Mouse (Mus musculus) cerebellum, adult 11-12 months (tissue): ENCODE results near the gene Fsd1l.

Experiments used
- DNase-seq: peaks from one replicate; pipeline ENCODE4 v3.0.0; 2022

Gene Fsd1l

GRCm38 (mm10) chr4:53631316-53632010 is at the start of gene Fsd1l:
Fsd1l (plus strand) TSS chr4:53631471.
- DNase-seq: peak; percentile 84

- DNase-seq: no peak
Observed at GRCm38 (mm10) chr4:53587676-53588075, 43.6 kb upstream of the Fsd1l start.

- no peak for DNase-seq
Observed at GRCm38 (mm10) chr4:53588936-53589335, 42.3 kb upstream of the Fsd1l start.

GRCm38 (mm10) chr4:53589466-53589865 is 41.8 kb upstream of the Fsd1l start:
- DNase-seq: no peak

GRCm38 (mm10) chr4:53590163-53590562 is 41.1 kb upstream of the Fsd1l start:
- DNase-seq: no peak

GRCm38 (mm10) chr4:53590691-53591447 is 40.4 kb upstream of the Fsd1l start:
- no peak for DNase-seq

- no peak for DNase-seq
Observed at GRCm38 (mm10) chr4:53591536-53591935, 39.7 kb upstream of the Fsd1l start.

- no peak for DNase-seq
Observed at GRCm38 (mm10) chr4:53591941-53592340, 39.3 kb upstream of the Fsd1l start.

GRCm38 (mm10) chr4:53592386-53592785 is 38.9 kb upstream of the Fsd1l start:
- no peak for DNase-seq

- DNase-seq: peak; percentile 58
Observed at GRCm38 (mm10) chr4:53594204-53594603, 37.1 kb upstream of the Fsd1l start.

- no peak for DNase-seq
Observed at GRCm38 (mm10) chr4:53595246-53596062, 35.8 kb upstream of the Fsd1l start.

GRCm38 (mm10) chr4:53596063-53596895 is 35.0 kb upstream of the Fsd1l start:
- DNase-seq: no peak

- DNase-seq: no peak
Observed at GRCm38 (mm10) chr4:53600462-53600861, 30.8 kb upstream of the Fsd1l start.

- DNase-seq: no peak
Observed at GRCm38 (mm10) chr4:53614576-53615225, 16.6 kb upstream of the Fsd1l start.

GRCm38 (mm10) chr4:53617968-53618367 is 13.3 kb upstream of the Fsd1l start:
- DNase-seq: no peak

- no peak for DNase-seq
Observed at GRCm38 (mm10) chr4:53620104-53620503, 11.2 kb upstream of the Fsd1l start.

- no peak for DNase-seq
Observed at GRCm38 (mm10) chr4:53621084-53621483, 10.2 kb upstream of the Fsd1l start.

GRCm38 (mm10) chr4:53621490-53621889 is 9.8 kb upstream of the Fsd1l start:
- no peak for DNase-seq

- DNase-seq: no peak
Observed at GRCm38 (mm10) chr4:53623711-53624110, 7.6 kb upstream of the Fsd1l start.

GRCm38 (mm10) chr4:53624816-53625215 is 6.5 kb upstream of the Fsd1l start:
- DNase-seq: peak; percentile 23

GRCm38 (mm10) chr4:53625263-53625662 is 6.0 kb upstream of the Fsd1l start:
- DNase-seq: no peak

- DNase-seq: peak; percentile 21
Observed at GRCm38 (mm10) chr4:53628924-53629323, 2.3 kb upstream of the Fsd1l start.
